Mouse (Mus musculus) WW6 (cell line): ENCODE data around the gene Nsl1.

Experiments used
- DNase-seq: peaks from one replicate; pipeline ENCODE4 v3.0.0-alpha.2; 2013; ENCODE audit warnings: low read depth, low spot score

Nsl1 gene

DNA sequence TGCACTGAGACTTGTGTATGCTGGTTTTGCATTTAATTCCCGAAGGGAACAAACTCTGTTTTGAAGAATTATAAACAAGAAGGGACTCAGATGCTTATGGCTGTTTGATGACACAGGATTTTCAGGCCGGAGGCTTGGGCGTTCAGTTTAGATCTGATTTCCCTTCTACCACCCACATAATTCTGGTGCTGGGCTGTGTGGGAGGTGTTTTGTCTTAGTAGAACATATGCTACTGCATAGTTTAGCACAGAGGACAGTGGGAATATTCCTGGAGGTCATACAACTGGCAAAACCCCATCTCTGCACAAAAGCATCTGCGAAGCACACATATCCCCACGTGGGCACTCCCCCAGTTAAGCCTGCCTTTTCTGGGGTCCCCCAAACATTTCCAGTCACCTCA, 30.8 kb downstream of the Nsl1 start:
- no peak for DNase-seq

DNA sequence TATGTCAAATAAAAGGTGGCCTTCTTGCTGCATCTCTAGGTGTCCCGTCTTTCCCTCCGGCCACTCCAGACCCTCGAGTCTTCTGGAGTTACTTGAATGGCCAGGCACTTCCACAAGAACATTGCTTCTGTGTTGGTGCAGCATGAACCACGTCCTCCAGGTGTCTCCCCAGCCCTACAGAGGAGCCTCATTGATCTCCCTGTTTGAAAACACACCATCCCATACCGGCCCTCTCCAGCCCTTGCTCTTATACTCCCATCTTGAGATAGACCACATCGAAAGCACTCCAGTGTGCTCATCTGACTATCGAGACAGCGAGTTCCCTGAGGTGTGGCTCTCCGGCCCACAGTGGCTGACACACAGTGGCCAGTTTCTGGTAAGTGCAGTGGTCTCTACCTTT, 32.2 kb downstream of the Nsl1 start:
- DNase-seq = no peak

DNA sequence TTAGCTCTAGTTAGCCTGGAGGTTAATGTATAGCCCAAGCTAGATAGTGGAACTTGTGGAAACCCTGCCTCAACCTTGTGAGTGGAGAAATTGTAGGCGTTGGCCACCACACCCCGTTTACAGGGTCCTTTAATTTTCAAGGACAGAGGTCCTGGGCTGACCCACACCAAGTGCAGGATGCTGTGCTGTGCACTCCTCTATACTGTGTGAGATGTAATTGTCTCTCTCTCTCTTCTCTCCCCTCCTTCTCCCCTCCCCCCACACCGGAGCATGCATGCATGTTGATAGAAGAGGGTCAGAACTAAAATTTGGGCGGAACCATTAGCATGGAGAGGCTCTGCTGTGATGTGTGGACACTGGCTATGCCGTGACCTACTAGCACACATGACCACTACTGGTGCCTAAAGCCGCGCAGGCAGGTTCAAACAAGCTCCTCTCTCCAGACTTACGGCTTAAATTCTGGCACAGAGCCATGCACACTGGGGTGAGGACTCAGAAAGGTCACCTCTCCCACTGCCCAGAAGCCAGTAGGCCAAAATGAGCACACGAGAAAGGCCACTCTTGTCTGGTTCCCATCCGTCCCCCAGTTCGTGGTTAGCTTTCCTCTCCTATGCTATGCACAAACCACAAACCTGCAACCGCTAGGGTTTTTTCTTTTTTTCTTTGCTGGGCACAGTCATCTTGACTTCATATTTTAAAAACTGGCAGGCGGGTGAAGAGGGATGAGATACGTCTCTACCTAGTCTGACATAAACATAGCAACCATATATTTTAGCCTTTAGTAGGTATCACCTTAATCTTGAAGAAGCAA, 34.3 kb downstream of the Nsl1 start:
- DNase-seq = no peak

- DNase-seq = no peak
Measured at GRCm38 (mm10) chr1:191097802-191098747, 35.3 kb downstream of the Nsl1 start, which contains the start of gene Batf3. Gene Batf3, plus strand, starts transcription at chr1:191097847.

DNA sequence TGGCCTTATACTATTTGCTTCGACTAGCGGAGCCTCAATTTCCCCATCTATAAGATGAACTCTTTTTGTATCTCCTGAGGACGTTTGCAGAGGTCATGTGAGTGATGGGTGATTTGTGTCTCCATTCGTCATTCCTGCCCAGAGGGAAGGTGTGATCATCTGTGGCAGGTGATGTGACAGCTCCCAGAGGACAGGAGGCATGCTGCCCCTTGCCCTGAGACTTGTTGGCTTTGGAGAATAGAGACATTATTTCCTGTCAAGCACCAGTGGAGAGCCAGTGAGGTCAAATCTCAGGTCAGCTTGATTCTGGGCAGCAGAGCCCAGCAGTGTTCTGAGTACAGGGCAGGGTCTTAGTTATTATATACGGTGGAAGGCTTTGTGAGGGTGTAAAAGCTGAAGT, 36.3 kb downstream of the Nsl1 start:
- DNase-seq = no peak

- no peak for DNase-seq
Measured at GRCm38 (mm10) chr1:191099772-191100291, 37.0 kb downstream of the Nsl1 start.

- no peak for DNase-seq
Measured at GRCm38 (mm10) chr1:191102730-191103370, 40.0 kb downstream of the Nsl1 start.

DNA sequence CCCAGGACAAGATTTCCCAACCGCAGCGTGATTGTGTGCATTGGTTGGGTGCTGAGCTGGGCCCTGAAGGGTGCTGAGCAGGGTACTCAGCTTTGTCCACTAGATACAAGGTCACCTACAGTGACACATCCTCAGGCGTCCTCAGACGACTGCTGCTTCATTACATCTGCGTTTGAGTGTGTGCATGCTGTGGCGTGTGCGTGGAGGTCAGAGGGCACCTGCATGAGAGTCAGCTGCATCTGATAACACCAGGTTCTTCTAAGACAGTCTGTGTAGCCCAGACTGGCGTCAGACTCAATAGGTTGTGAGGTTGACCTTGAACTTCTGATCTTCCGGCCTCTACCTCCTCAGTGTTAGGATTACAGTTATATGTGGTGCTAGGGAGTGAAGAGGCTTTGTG, 42.4 kb downstream of the Nsl1 start:
- DNase-seq = no peak

GRCm38 (mm10) chr1:191107306-191107705, 44.5 kb downstream of the Nsl1 start:
- DNase-seq = no peak

DNA sequence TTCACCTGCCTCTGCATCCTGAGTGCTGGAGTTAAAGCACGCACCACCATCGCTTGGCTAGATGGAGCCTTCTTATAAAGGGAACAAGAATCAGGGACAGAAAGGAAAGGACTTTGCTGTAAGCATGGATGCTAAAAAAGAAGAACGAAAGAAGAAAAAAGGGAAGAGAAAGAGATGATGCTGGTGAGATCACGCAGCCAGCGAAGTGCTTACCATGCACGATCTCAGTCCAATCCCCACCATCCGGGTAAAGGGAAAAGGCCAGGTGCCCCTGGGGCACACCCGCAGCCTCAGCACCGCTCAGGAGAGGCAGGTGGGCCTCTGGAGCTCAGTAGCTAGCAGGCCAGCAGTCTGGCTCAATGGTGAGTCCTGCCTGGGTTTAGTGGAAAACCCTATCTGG, 47.1 kb downstream of the Nsl1 start:
- no peak for DNase-seq

GRCm38 (mm10) chr1:191111146-191111545, 48.3 kb downstream of the Nsl1 start:
- no peak for DNase-seq

DNA sequence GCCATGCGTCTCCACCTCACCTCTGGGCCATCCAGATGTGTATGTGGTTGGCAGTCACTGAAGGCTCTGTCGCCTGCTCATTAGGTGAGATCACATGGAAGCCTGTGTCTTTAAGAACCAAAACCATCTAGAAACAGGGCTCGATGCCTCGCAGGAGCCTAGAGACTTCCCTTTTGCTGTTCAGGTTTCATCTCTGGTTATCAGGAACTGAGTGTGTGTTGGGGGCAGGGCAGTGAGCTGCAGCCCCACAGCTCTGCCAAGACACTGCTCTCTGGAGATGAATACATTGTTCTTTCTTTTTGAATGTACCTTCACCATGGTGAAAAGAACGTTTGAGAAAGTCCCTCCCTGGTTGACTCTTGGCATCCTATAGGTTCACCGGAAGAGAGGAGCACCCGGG, 52.1 kb downstream of the Nsl1 start:
- no peak for DNase-seq

DNA sequence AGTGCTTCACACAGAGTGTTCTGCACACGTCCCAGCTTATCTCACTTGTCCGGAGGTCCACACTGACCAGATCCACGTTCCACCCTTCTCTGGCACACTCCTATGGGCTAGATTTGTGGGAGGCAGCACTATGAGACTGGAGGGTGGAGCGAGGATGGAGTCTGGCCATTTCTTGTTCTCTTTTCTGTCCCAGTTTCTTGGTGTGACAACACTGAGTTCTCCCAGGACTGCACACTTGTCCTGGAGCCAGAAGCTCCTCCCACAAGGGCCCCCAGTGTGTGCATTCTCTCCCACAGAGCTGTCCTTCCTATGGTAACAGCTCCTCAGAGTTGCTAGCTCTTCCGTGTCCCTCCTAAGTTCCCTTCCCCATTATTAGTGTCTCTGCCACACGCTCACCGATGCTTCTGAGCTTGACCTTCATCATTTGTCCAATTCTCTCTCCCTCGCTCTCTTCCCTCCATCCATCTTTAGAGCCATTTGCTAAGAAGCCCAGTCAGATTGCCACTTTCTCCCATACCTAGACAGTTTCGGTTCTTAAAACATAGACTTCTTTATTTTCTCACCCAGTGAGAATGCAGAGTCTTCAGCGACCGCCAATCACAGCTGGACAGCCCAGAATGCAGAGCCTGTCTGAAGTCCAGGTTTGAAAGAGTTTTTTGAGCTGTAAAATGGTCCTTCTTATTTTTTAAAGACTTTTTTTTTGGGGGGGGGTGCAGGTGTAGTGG, 52.9 kb downstream of the Nsl1 start:
- DNase-seq = no peak

- no peak for DNase-seq
Measured at GRCm38 (mm10) chr1:191122744-191123143, 59.9 kb downstream of the Nsl1 start.

GRCm38 (mm10) chr1:191123696-191124095, 60.9 kb downstream of the Nsl1 start:
- DNase-seq = no peak

DNA sequence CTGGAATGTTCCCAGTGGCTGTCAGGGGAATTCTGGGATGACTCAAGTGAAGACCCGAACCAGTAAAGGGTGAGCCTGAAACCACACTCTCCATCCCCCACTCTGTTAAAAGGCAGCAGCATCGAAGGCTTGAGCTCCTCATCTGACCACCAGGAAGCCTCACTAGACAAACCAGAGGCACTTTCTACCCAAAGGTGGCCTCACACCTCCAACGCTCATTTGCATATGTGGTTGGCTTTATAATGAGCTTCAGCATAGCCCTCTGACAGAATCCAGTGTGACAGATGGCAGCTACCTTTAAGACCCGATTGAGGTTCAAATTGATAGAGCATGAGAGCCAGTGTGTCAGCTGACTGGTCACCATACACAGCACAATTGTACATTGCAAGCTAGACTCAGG, 61.5 kb downstream of the Nsl1 start:
- DNase-seq = no peak

GRCm38 (mm10) chr1:191125811-191126638, 63.2 kb downstream of the Nsl1 start:
- DNase-seq = peak; percentile 59

DNA sequence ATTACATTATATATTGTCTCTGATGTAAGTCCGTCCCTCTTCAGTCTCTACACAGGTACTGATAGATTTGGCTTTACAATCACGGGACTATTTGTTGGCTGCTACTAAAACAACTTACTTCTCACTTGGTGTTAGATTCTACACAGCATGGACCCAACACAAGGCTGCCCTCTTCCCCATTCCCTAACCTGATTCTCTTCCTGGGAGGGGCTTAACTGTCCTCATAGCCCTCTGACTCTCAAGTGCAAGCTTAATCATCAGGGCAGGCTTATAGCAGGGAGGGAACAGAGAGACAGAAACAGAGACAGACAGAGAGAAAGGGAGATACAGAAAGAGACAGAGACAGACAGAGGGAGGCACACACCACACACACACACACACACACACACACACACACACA, 68.9 kb downstream of the Nsl1 start:
- no peak for DNase-seq

GRCm38 (mm10) chr1:191132240-191132639, 69.4 kb downstream of the Nsl1 start:
- DNase-seq = no peak

- DNase-seq = no peak
Measured at GRCm38 (mm10) chr1:191132934-191133333, 70.1 kb downstream of the Nsl1 start.
